Mouse (Mus musculus): Measurements from ENCODE around the gene Impdh1.

DNA sequence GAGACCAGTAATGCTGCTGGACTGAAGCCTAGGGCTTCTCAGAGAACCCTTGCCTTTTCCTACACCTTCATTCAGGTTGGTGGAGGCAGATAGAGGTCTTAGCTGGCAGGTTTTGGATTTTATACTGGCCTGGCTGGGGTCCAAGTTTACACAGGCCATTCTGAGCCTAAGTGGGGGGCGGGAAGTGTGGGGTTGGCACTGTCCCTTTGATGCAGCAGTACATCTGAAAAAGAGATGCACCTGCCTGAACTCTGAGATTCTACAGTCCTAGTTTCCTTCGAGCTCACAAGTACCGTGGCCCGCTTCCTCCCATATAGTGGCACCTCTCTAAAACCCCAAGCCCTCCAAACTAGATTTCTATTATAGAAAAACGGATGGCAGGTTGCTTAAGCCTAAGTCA is 1.4 kb downstream of the Impdh1 start:
- TF ChIP-seq CTCF (IDR thresholded peaks at IDR 0.05; ENCODE audit: extremely low read depth, insufficient read length, insufficient replicate concordance, low read depth, low read length) (no peak), POLR2A (IDR thresholded peaks at IDR 0.05; ENCODE audit: low read depth, low read length) (no peak)

All from small intestine, adult 2 months (tissue).